Mouse (Mus musculus) urinary bladder, postnatal 4 days (tissue): ENCODE results near the gene Rdh16.
A peak's percentile ranks its signal among the peaks of the same experiment; 100 is the strongest.
"Not testable (repeated sequence)": the region's sequence is repeated elsewhere in the genome, so short reads cannot be mapped to it uniquely, and the experiment has no call there.

ENCODE experiments used
- DNase-seq, 2 experiments: peaks; one replicate each; pipeline ENCODE4 v3.0.0; 2021 to 2022; ENCODE audit warnings: low spot score in 2 of 2

Gene Rdh16

DNA sequence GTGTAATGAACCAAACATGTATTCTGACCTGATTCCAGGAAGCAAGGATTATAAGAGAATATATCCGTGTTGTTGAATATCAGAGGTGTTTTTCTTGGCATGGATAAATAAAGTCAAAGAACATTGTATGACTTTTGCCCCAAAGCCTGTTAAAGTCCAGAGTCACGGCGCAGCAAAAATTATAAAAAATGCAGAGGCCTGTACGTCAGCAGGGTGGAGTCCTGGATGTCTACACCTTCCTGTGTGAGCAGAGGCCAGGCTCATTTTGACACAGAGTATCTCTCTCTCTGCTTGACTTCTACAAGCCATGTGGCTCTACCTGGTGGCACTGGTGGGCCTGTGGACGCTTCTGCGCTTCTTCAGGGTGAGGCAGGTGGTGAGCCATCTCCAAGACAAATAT is at the start of gene Rdh16:
Rdh16 (plus strand) TSS at position 262 of the 400 bp plus-strand sequence.
- no peak for DNase-seq

DNA sequence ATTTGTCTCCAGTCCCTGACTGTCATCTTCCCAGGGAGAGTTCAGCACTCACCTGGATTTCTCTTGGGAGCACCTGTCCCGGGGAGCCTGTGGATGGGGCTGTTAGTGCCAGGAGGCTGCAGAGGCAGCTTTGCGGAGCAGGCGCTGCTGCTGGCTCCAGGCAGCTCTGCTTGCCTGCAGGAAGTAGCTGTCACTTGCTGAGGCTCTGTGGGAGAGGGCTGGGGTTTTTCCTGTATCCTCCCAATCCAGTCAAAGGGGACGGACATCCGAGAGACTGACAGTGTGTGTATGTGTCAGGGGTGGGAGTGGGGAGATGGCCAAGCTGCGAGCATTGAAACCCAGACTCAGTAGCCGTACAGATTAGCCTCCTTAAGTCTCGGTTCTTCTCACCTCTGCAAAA is 49.4 kb upstream of the Rdh16 start, which contains the start of gene Gpr182:
Gpr182 (minus strand) TSS at position 185 of the 400 bp plus-strand sequence.
- DNase-seq: no peak

DNA sequence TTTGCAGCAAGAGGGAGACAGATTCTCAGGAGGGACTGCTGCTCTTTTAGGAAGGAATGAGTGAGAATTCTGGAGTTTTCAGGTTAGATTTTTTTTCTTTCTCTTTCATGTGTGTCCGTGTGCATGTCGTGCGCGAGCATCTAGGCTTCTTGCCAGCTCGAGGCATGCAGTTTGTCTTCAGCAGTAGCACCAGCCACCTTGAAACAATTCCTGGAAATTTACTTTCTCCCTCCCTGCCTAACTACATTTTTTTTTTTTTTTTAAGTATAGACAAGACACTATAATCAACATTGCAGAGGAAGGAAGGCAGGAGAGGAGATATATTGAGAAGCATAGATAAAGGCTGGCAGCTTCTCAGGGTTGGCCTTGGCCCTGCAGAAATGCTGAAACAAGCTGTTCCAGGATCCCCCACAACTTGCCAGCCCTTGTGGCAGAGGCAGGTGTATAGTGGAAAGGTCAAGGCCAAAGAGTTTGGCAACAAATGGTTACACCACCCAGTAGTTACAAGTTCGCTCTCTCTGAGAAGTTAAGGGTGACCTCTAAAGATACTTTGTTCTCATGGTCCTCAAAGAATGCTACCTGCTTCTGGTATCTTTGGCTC is 46.3 kb upstream of the Rdh16 start:
- DNase-seq: peak in 1 of 2 experiments; percentile 47

DNA sequence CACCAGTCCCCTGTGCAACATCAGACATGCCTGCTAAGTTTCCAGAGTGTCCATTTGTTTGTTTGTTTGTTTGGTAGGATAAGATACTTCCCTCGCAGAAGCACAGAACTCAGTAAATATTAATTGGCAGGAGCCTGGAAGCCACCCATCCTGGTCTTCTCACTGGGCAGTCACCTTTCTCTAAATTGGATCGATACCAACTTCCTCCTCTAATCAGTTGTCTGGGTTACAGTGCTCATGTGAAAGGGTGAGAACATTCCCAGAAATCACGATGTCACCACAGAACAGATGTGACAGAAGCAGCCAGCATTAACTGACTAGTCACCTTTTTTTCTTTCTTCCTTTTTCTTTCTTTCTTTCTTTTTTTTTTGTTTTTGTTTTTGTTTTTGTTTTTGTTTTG is 45.7 kb upstream of the Rdh16 start:
- DNase-seq: peak in 1 of 2 experiments; percentile 3

DNA sequence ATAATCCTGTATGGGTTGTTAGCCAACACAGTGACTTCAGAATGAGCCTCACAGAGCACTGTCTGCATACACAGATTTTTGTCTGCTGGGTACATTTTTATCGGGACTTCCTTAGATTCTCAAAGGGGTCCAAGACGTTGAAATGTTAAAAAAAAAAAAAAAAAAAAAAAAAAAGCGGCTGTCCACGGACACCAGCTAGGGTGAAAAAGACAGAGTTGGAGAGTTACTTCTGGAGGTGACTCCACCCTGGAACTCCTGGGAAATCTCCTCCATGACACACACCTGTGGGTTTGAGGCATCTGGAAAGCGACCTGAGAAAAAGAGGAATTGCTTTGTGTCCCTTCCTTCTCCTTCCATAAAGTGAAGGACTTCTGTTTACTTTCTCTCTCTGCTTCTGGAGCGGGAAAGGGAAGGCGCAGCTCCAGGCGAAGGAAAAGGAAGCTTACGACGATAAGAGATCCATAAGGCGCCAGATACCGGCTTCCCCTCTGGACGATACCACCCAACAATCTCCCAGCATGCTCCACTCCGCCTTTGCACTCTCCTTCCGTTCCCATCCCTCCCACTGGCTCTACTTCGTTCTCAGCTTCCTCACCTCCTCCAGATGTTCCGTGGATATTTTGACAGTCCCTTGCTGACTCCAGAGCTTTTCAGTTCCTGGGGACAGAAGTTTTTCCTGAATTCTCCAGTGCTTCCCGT is 45.0 kb upstream of the Rdh16 start:
- DNase-seq: peak; percentile 15 to 50

DNA sequence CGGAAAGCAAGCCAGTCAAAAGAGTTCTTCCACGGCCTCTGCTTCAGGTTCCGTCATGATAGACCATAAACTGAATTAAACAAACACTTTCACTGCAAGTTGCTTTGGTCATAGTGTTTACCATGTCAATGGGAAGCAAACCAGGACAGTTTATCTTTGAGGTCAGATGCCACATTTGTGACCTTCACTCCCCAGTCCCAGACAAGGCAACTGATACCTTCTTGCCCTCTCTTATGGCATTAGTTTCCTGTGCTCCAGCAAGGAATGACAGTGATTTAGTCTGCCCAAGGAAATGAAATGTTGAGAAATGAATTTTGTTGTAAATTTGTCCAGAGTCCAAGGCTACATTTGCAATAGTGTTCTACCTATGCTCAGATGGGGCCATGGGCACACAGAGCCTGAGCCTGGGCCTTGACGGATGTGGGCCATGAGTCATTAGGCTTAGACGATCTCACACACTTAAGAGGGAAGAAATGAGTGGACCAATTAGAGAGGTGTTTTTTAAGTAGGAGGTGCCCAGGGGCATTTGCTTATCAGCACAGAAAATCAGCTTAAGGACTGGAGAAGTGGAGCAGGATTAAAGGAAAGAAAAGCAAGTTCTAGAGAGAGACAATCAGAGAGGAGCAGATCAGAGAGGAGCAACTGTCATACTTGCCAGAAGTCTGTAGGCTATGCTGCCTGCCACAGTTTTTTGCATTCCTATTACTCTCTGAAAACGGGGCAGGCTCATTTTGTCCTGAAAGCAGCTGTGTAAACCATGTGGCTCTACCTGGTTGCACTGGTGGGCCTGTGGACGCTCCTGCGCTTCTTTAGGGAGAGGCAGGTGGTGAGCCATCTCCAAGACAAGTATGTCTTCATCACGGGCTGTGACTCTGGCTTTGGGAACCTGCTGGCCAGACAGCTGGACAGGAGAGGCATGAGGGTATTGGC is 41.5 kb upstream of the Rdh16 start, which contains the start of the genes Rdh1 and Rdh16f1:
Rdh1 (plus strand) TSS at position 541 of the 930 bp plus-strand sequence.
Rdh16f1 (plus strand) TSS at position 607 of the 930 bp plus-strand sequence.
- peak in 1 of 2 experiments; percentile 9 for DNase-seq

DNA sequence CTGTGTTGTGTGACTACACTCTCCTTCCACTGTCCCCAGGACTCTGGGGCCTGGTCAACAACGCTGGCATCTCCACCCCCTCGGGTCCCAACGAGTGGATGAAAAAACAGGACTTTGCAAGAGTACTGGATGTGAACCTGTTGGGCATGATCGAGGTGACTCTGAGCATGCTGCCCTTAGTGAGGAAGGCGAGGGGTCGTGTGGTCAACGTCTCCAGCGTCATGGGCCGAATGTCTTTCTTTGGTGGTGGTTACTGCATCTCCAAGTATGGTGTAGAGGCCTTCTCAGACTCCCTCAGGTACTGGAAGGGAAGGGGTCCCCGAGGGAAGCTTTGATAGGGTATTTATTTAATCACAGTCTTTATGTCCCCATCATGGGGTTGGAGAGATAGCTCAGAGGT is 38.0 kb upstream of the Rdh16 start:
- DNase-seq: peak in 1 of 2 experiments; percentile 6

DNA sequence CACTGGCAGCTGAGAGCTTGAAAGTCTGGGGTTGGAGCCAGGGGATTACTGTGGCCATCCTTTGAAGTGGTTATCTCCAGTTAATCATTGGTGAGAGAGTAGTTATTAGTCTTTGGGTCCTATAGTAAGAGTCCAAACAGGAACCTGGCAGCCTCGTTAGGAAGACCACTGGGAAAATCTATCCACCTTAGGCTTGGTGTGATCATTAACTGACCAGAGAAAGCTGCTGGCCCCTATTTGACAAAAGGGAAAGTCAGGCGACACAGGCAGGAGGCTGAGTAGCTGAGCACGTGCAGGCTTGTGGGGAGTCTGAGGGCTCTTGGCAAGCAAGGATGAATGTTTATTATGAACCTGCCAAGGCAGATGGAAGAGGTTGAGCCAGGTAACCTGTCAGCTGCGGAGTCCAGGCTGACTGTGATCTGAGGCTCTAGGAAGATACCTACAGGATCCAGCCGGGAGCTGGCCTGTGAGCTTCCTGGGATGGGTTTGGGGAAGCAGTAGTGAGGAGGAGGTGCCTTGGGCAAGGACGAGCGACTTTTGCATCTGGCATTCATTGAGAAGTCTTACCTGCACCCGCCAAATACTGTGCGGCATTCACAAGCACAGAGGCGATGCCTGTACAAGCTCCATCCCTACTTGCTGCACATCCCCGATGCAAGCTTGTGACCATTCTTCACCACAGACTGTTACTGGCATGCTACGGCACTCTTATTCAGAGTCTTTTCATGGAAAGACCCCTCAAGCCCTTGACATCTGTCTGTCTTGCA is 36.9 kb upstream of the Rdh16 start:
- peak in 1 of 2 experiments; percentile 14 for DNase-seq

DNA sequence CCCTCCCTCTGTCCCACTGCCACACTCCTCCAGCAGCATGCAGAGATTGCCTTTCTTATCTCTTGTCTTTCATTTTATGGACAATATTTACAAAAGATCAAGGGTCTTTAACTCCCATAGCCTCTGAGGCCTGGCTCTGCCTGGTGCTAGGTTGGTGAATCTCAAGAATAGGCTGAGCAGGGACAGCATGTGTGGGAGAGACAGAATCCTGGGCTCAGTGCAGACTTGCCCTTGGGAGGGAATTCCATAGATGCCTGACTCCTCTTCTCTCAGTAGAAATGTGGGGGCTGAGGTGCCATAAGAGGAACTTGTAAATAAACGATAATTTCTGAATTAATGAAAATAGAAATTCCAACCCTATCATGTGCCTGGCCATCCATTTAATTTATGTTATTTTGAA is 34.4 kb upstream of the Rdh16 start:
- peak in 1 of 2 experiments; percentile 10 for DNase-seq

DNA sequence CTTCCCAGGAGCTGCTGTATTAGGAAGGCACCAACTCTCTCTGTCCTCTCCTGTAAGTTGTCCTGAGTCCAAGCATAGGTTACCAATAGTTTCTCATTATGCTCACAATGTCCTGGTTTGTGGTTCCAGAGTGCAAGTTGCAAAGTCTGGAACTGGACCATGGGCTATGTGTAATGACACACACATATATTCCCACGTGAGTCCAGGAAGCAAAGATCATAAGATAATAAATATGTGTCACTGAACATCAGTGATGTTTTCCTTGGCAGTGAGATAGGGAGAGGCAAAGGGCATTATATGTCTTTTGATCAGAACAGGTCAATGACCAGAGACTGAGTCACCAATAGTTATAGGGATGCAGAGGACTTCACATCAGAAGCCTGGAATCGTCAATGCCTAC is 24.9 kb upstream of the Rdh16 start, which contains the start of gene Rdh9:
Rdh9 (plus strand) TSS at position 376 of the 400 bp plus-strand sequence.
- DNase-seq: no peak

DNA sequence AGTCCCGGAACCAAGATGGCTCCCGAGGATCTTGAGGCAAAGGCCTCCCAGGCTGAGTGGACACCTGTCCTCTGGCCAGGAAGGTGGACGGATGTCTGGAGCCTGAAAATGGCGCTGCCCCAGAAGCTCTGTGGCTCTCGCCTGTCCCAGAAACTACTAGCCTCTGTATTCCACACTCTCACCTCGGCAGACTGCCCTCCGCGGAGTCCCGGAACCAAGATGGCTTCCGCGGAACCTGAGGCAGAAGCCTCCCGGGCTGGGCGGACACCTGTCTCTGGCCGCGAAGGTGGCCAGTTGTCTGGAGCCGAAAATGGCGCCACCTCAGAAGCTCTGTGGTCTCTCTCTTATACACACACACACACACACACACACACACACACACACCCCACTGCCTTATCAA is 18.6 kb upstream of the Rdh16 start:
- DNase-seq: not testable (repeated sequence)

DNA sequence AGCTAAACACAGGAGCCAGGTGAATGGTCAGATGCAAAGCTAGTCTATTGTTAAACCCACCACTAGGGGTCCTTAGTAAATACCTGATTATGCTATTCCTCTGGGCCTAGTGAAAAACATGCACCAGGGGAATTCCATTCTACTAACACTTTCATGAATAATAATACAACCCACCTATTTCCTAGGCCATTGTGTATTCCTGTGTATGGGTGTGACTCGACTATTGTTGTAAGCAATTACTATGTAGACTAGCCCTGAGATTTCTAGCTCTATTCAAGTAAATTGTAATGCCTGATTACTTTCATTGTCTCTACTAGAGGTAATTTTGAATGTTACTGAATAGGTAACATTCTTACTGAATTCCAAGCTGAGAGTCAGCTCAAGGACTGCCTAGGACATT is 15.5 kb upstream of the Rdh16 start:
- DNase-seq: not testable (repeated sequence)

DNA sequence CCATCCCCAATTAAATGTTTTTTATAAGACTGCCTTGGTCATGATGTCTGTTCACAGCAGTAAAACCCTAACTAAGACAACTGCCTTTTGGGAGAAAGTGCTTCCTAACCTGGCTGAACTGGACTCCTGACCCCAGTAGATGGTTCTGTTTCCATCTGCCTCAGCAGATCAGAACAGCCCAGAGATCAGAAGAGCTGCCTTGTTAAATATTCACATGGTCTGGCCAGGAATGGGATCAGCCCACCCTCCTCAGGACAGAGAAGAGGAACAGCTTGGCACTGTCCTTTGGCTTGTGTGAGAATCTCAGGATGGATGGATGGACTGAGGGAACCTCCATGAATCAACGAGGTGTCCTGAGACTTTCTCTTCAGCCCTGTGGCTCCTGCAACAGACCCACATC is 1.7 kb upstream of the Rdh16 start:
- DNase-seq: no peak

DNA sequence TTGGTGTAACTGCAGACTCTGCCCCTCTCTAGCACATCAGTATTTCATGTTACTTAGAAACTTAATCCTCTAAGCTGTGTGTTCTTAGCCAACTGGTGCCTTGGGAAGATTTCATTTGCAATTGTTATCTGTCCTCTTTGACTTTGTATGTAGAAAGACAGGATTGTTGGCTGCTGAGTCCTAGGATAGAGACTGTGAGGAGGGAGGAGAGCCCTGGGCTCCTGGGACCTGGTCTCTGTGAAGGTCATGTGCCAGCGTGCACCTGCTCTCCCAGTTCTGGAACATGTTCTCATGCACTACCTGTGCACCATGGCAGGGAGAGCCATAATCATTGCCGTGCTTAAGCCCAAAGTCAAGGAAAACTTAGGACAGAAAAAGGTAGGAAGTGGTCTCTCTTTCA is 660 bp downstream of the Rdh16 start:
- DNase-seq: no peak

DNA sequence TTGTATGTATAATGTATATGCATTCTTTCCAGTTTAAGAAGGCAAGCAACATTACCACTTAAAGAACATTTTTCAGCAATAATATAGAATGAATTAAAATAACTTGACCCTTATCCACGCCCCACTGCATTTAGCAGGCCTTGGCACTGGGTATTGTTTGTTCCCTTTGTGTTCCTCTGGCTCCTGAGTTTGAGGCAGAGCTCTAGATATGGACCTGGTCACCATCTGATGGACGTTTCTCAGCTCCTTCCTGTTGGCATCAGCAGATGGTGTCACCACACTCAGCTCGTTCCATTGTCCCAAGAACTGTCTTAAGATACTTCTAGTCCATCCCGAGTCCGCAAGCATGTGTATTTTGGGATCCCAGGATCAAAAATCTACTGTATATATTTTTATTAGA is 1.3 kb downstream of the Rdh16 start:
- DNase-seq: no peak

DNA sequence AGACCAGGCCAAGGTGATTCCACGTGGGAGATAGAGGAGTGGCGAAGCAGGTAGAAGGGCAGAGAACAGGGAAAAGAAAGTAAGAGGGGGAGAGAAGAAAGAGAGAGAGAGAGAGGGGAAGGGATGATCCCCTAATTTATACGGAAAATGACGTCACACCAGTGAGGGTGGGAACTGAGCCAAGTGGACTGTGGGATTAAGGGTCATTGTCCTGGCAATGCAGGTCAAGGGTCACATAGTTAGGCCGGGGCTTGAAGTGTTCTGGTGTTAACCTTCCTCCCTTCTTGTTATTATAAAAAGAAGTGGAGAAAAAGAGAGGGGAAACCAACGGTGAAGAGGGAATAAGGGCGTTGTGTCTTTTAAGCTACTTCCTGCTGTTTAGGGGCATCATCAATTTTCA is 3.5 kb downstream of the Rdh16 start:
- no peak for DNase-seq

DNA sequence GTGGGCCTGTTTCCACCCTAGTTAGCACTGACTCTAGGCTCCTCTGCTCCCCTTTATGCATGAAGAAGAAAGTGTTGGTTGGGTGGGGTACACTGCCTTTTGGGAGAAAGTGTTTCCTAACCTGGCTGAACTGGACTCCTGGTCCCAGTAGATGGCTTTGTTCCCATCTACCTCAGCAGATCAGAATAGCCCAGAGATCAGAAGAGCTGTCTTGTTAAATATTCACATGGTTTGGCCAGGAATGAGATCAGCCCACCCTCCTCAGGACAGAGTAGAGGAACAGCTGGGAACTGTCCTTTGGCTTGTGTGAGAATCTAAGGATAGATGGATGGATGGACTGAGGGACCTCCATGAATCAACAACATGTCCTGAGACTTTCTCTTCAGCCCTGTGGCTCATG is 14.9 kb downstream of the Rdh16 start:
- DNase-seq: no peak

DNA sequence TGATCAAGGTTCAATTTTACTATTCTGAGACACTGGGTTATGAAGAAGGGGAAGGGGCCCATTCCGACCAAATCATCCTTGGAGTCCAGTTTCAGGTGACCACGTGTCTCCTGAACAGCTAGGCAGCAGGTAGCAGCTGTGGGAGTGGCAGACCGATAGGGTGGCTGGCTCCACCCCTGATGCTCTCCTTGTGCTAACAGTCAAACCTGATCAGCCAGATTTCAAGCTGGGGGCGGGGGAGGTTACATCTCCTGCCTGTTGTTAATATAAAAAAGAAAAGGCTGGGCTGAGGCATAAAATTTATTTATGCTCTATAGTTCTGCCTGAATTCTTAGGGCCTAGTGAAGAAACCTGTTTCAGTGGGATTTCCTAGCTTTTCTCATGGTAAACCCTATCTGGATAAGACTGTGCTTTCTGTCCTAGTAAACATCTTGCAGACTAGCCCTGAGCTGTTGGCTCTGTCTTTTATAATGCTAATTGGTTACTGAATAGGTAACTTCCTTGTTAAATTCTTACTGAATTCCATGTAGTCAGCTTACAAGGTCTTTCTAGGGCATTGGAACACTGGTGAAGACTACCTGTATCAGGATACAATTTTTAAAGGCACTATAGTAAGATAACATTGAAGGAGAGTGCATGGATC is 16.4 kb downstream of the Rdh16 start:
- DNase-seq: not testable (repeated sequence)

DNA sequence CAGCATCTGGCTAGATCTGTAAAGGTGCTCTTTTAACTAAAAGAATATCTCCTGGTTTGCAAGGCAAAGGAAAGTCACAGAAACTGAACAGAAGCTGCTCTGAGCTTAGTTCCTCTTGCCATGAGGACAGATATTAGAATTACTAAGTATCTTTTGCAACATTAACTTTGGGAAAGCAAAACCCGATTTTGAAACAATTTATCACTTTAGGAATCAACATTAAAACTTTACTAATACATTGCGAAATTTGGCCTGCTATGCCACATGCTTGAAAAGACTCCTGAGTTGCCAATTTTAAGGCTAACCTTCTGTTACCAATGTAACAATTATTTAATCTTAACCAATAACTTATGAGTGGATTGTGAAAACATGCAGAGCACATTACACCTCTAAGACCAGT is 20.9 kb downstream of the Rdh16 start:
- not testable (repeated sequence) for DNase-seq

DNA sequence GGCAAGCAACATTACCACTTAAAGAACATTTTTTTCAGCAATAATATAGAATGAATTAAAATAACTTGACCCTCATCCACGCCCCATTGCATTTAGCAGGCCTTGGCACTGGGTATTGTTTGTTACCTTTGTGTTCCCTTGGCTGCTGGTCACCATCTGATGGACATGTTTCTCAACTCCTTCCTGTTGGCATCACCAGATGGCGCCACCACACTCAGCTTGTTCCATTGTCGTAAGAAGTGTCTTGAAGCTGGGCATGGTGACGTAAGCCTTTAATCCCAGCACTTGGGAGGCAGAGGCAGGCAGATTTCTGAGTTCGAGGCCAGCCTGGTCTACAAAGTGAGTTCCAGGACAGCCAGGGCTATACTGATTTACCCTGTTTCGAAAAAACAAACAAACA is 24.4 kb downstream of the Rdh16 start:
- no peak for DNase-seq

DNA sequence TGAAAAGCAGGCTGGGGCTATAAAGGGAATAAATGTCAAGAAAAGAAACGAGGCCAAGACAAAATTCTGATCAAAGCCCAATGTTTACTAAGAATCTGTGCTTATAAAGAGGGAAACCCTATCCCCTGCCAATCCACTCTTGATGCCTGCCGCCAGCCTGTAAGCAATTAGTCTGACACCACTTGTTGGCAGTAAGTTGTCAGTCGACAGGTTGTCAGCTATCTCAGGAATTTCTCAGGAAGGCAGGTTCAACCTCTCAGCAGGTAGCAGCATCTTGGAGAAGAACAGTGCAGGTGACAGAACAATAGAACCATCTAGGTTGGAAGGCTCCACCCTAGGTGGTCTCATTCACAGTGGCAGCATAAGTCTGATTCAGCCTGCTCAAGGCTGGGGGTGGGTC is 28.2 kb downstream of the Rdh16 start:
- DNase-seq: no peak
